Comparison of ENCODE assay signal across 18 mouse cellular contexts in the genomic region with DNA sequence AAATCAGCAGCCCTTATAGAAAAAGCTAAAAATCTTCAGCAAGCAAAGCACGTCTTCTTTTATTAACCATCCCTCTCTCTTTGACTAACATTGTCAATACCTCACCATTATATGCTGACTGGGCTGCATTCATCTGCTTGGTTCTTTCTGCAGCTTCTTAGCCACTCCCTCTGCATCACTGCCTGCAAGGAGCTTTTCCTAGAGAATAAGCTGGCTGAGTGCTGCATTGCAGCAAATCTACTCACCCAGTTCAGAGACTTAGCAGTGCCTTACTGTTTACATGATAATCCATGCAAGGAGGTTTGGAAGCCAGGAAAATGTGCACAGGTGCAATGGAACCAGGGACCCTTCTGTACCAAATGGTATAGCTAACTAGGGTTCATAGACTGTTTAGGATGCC.
"Had no signal": no experiment of that assay in that cellular context is flagged by ENCODE, and none has a peak within 500 bp of the region (broad histone marks: within the 10 kb centered on the region; RNA-seq: fewer than 3 reads in every experiment).

No protein-coding gene starts in this region.

- H3K4me3 ChIP-seq: layer of hippocampus, adult 2 months; left cerebral cortex, adult 2 months; liver, embryonic 13.5 days; neural tube, embryonic 12.5 days; stomach, embryonic 15.5 days had no signal

- H3K36me3 ChIP-seq: liver, embryonic 13.5 days; neural tube, embryonic 12.5 days; stomach, embryonic 15.5 days had no signal

- ATAC-seq: intestine, postnatal 0 days; midbrain, embryonic 16.5 days had no signal

- H3K9ac ChIP-seq: liver, embryonic 13.5 days; neural tube, embryonic 12.5 days; stomach, embryonic 15.5 days had no signal

- H3K4me2 ChIP-seq: liver, embryonic 13.5 days; neural tube, embryonic 12.5 days; stomach, embryonic 15.5 days had no signal

- H3K4me1 ChIP-seq: liver, embryonic 13.5 days; neural tube, embryonic 12.5 days; stomach, embryonic 15.5 days had no signal

- H3K9me3 ChIP-seq: liver, embryonic 13.5 days; neural tube, embryonic 12.5 days; stomach, embryonic 15.5 days had no signal

- DNase-seq: kidney, adult 2 months; kidney, postnatal 25 days; layer of hippocampus, adult 9-11 months; liver, embryonic 13.5 days; lung, adult 2 months; lung, postnatal 14 days; lung, postnatal 4 days; retina, postnatal 1 day; right cerebral cortex, postnatal 25 days; spleen, adult 18-20 months; thymus, postnatal 25 days had no signal

- H3K27ac ChIP-seq: kidney, postnatal 0 days; layer of hippocampus, adult 2 months; left cerebral cortex, adult 2 months; liver, embryonic 13.5 days; neural tube, embryonic 12.5 days; stomach, embryonic 15.5 days had no signal

- H3K27me3 ChIP-seq: liver, embryonic 13.5 days; neural tube, embryonic 12.5 days; stomach, embryonic 15.5 days had no signal
